Mouse (Mus musculus) kidney, adult 2 months (tissue): ENCODE results near the gene Tnp1. TPM values are rescaled to one million over a fixed set of nuclear protein-coding genes. Genes with fewer than 3 reads are reported as not detected.

Source experiments
- DNase-seq: peaks from one replicate; pipeline ENCODE4 v3.0.0; 2021
- H3K27ac ChIP-seq: fragments of 200-500 bp; 2 replicates; pipeline ENCODE4 v1.5.1; 2012; ENCODE audit warnings: low read depth, low read length, control low read depth, inconsistent platforms; ENCODE audit not compliant: insufficient read depth
- H3K27me3 ChIP-seq: fragments of 200-500 bp; replicated peaks from 2 replicates; pipeline ENCODE4 v1.6.1; 2012; ENCODE audit warnings: mild to moderate bottlenecking, moderate library complexity, low read length, inconsistent platforms; ENCODE audit not compliant: control insufficient read depth, insufficient read depth
- H3K36me3 ChIP-seq: fragments of 200-500 bp; 2 replicates; pipeline ENCODE4 v1.6.1; 2012; ENCODE audit warnings: mild to moderate bottlenecking, moderate library complexity, low read length, inconsistent platforms; ENCODE audit not compliant: control insufficient read depth, insufficient read depth
- H3K4me1 ChIP-seq: fragments of 200-500 bp; 2 replicates; pipeline ENCODE4 v1.6.1; 2011; ENCODE audit warnings: low read length; ENCODE audit not compliant: control insufficient read depth, insufficient read depth
- H3K4me3 ChIP-seq: fragments of 200-500 bp; 2 replicates; pipeline ENCODE4 v1.5.1; 2011; ENCODE audit warnings: mild to moderate bottlenecking, low read depth, low read length, control low read depth; ENCODE audit not compliant: insufficient read depth
- CTCF ChIP-seq: fragments of 200-500 bp; conservative IDR thresholded peaks from 2 replicates; pipeline ENCODE4 v1.5.1; 2011; ENCODE audit warnings: low read depth, mild to moderate bottlenecking, control low read depth, low read length, moderate library complexity, mixed read lengths; ENCODE audit not compliant: insufficient read depth, insufficient read length
- POLR2A ChIP-seq: fragments of 200-500 bp; IDR thresholded peaks from one replicate; pipeline ENCODE4 v1.6.1; 2011; ENCODE audit warnings: low read depth, low read length, control low read depth
- WGBS: fragments of 180-500 bp; shearing (Covaris S2); methylation state at CpG from one replicate; pipeline ENCODE4 v1.1.7; 2018; 5-methylcytosine and 5-hydroxymethylcytosine counted together
- polyA plus RNA-seq: library from polyadenylated mRNA; depleted of rRNA; stranded (reverse); fragments of >200 nt; gene quantifications from 2 replicates; pipeline ENCODE4 v1.2.3, GENCODE M21; 2012

Tnp1 gene
- polyA plus RNA-seq, 1 experiment = 0.67 TPM

GRCm38 (mm10) chr1:73036536-73036935 lies 20.8 kb upstream of the Tnp1 start:
- Histone ChIP-seq H3K36me3 (no peaks in the 10 kb centered on the region), H3K27ac (no peak overlapping the region), H3K27me3 (no peaks in the 10 kb centered on the region), H3K4me3 (no peak overlapping the region), H3K4me1 (no peaks in the 10 kb centered on the region)
- DNase-seq = peak; percentile 92
- WGBS = 46% methylated on average over 3 of the region's 3 CpGs
- TF ChIP-seq CTCF = no peak
- no peak for TF ChIP-seq POLR2A

GRCm38 (mm10) chr1:73035726-73036125 lies 20.0 kb upstream of the Tnp1 start:
- H3K27me3 ChIP-seq = no peaks in the 10 kb centered on the region
- no peak overlapping the region for H3K27ac ChIP-seq
- H3K4me3 ChIP-seq = no peak overlapping the region
- TF ChIP-seq POLR2A (no peak), CTCF (no peak)
- 93% methylated on average over 3 of the region's 3 CpGs for WGBS
- no peak for DNase-seq
- no peaks in the 10 kb centered on the region for H3K36me3 ChIP-seq
- no peaks in the 10 kb centered on the region for H3K4me1 ChIP-seq

- no peak overlapping the region for H3K27ac ChIP-seq
- 91% methylated on average over 5 of the region's 5 CpGs for WGBS
- no peak for TF ChIP-seq POLR2A
- H3K4me1 ChIP-seq = 0 out of 2 replicates have a peak, but pooled peaks cover under 1% of the 10 kb centered on the region
- H3K36me3 ChIP-seq = no peaks in the 10 kb centered on the region
- H3K27me3 ChIP-seq = no peaks in the 10 kb centered on the region; the same call in 1 of the 2 replicates
- H3K4me3 ChIP-seq = no peak overlapping the region
- no peak for DNase-seq
These were observed 16.8 kb upstream of the Tnp1 start for GRCm38 (mm10) chr1:73032491-73032890.

- 82% methylated on average over 6 of the region's 6 CpGs for WGBS
- no peak for DNase-seq
- Histone ChIP-seq H3K36me3 (no peaks in the 10 kb centered on the region), H3K27ac (no peak overlapping the region), H3K27me3 (no peaks in the 10 kb centered on the region; the same call in 1 of the 2 replicates), H3K4me3 (no peak overlapping the region), H3K4me1 (0 out of 2 replicates have a peak, but pooled peaks cover 2% of the 10 kb centered on the region)
- TF ChIP-seq POLR2A (no peak), CTCF (no peak)
These were observed 13.0 kb upstream of the Tnp1 start for GRCm38 (mm10) chr1:73028741-73029140.

GRCm38 (mm10) chr1:73027381-73027780 lies 11.7 kb upstream of the Tnp1 start:
- no peaks in the 10 kb centered on the region; the same call in 1 of the 2 replicates for H3K27me3 ChIP-seq
- WGBS = 82% methylated on average over 4 of the region's 4 CpGs
- H3K4me1 ChIP-seq = 0 out of 2 replicates have a peak, but pooled peaks cover 2% of the 10 kb centered on the region
- TF ChIP-seq CTCF = no peak
- no peak for TF ChIP-seq POLR2A
- no peaks in the 10 kb centered on the region for H3K36me3 ChIP-seq
- H3K4me3 ChIP-seq = no peak overlapping the region
- H3K27ac ChIP-seq = no peak overlapping the region
- DNase-seq = no peak

GRCm38 (mm10) chr1:73026786-73027299 lies 11.1 kb upstream of the Tnp1 start:
- no peak overlapping the region for H3K4me3 ChIP-seq
- no peak overlapping the region for H3K27ac ChIP-seq
- DNase-seq = no peak
- no peaks in the 10 kb centered on the region; the same call in 1 of the 2 replicates for H3K27me3 ChIP-seq
- 64% methylated on average over 5 of the region's 5 CpGs for WGBS
- 0 out of 2 replicates have a peak, but pooled peaks cover 2% of the 10 kb centered on the region for H3K4me1 ChIP-seq
- H3K36me3 ChIP-seq = no peaks in the 10 kb centered on the region
- no peak for TF ChIP-seq POLR2A
- no peak for TF ChIP-seq CTCF

GRCm38 (mm10) chr1:73026157-73026556 lies 10.4 kb upstream of the Tnp1 start:
- Histone ChIP-seq H3K4me1 (0 out of 2 replicates have a peak, but pooled peaks cover 2% of the 10 kb centered on the region), H3K27me3 (no peaks in the 10 kb centered on the region; the same call in 1 of the 2 replicates), H3K27ac (no peak overlapping the region), H3K4me3 (no peak overlapping the region), H3K36me3 (no peaks in the 10 kb centered on the region)
- no peak for DNase-seq
- 98% methylated on average over 3 of the region's 3 CpGs for WGBS
- TF ChIP-seq CTCF = no peak
- no peak for TF ChIP-seq POLR2A

- no peaks in the 10 kb centered on the region for H3K27me3 ChIP-seq
- H3K4me3 ChIP-seq = no peak overlapping the region
- H3K4me1 ChIP-seq = no peaks in the 10 kb centered on the region
- no peak for DNase-seq
- no peaks in the 10 kb centered on the region for H3K36me3 ChIP-seq
- H3K27ac ChIP-seq = no peak overlapping the region
- 100% methylated on average over 1 of the region's 1 CpGs for WGBS
- TF ChIP-seq POLR2A (no peak), CTCF (no peak)
These were observed 8.9 kb downstream of the Tnp1 start for GRCm38 (mm10) chr1:73006847-73007246.
